Mouse (Mus musculus) erythroblast, embryonic 14.5 days (primary cell): ENCODE data around the gene Bcar3.

Experiments
- GATA1 ChIP-seq: IDR thresholded peaks from 2 replicates; pipeline ENCODE4 v1.6.1; 2012; ENCODE audit warnings: low read length, inconsistent platforms, mixed read lengths
- TAL1 ChIP-seq: IDR thresholded peaks from 3 replicates; pipeline ENCODE4 v1.6.1; 2012; ENCODE audit warnings: low read length, inconsistent platforms, mixed read lengths

DNA sequence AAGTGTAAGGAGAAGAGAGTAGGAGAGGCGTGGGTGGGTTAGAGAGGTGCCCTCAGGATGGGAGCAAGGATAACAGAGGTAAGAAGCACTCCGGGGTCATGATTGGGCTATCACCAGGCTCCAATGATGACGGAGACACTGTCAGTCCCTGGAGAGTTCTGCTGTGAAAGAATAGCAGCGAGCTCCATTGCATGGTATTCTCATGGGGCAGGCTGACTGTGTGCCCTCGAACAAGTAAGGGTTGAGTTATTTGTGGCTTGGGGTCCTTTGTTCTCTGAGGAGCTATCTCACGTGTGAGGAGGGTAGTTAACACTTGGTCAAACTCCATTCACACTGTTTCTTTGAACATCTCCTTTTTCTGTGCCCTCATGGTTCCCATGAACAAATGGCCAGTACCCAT is 113.8 kb downstream of the Bcar3 start:
- TF ChIP-seq TAL1 (no peak), GATA1 (no peak)
